Mouse (Mus musculus) embryonic fibroblast, embryonic 13.5 days (primary cell): ENCODE results near the gene Pogk.

Experiments
- CTCF ChIP-seq: IDR thresholded peaks from 2 replicates; pipeline ENCODE4 v1.5.1; 2011; ENCODE audit warnings: mild to moderate bottlenecking, control low read depth, low read length, moderate library complexity, borderline replicate concordance; ENCODE audit not compliant: insufficient read depth
- POLR2A ChIP-seq: IDR thresholded peaks from 2 replicates; pipeline ENCODE4 v1.6.1; 2011; ENCODE audit warnings: low read depth, mild to moderate bottlenecking, control low read depth, low read length, moderate library complexity

DNA sequence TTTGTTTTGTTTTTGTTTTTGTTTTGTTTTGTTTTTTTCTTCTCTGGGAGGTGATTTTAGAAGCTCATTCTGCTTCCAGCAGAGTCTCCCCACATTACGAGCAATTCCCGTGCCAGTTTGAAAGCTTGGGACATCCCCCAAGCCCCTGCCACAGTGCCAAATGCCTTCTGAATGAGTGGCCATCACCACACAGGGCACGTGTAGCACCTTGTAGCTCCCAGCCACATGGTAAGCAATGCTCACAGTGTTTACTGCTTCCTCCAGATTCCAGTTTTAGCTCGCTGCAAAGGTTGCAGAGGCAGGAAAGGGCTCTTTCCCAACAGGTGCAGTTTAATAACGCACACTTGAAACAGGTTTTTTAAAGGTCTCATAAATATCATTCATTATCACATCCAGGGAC, 48.8 kb downstream of the Pogk start:
- TF ChIP-seq CTCF, result no peak
- no peak for TF ChIP-seq POLR2A
